Mouse (Mus musculus) bone marrow macrophage, adult 2 months (primary cell): ENCODE data around the gene Usp45.

ENCODE experiments used
- CTCF ChIP-seq: IDR thresholded peaks from 2 replicates; pipeline ENCODE4 v1.5.1; 2012; ENCODE audit warnings: low read depth, mild to moderate bottlenecking, low read length, moderate library complexity
- POLR2A ChIP-seq: IDR thresholded peaks from 2 replicates; pipeline ENCODE4 v1.6.1; 2012; ENCODE audit warnings: mild to moderate bottlenecking, low read depth, low read length, borderline replicate concordance

- TF ChIP-seq CTCF (no peak), POLR2A (no peak)
Measured at GRCm38 (mm10) chr4:21776946-21777265, 9.9 kb downstream of the Usp45 start.
